Mouse (Mus musculus) cerebellum, postnatal 4 days (tissue): ENCODE data around the gene Mat1a.
A peak's percentile ranks its signal among the peaks of the same experiment; 100 is the strongest.

Experiments used
- DNase-seq, 2 experiments: peaks; one replicate each; pipeline ENCODE4 v3.0.0; 2022; ENCODE audit warnings: low spot score in 2 of 2, mixed read lengths in 1 of 2

The Mat1a gene

DNA sequence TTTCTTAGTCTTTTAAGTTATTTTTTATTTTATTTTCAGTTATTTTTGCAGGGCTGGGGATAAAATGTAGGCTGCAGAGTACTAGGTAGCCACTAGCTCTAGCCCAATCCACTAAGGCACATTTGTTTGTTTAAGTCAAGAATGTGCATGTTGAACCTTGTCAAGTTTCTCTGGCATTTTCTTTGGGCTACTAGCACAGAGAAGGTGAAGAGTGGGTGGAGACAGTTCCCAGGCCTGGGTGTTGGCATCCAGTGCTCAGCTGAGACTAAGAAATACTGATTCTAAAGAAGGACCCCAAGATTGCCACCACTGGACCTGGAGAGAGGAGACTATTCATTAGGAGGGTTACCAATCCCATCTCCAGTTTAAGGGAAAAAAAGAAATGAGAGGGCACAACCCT is 32.2 kb downstream of the Mat1a start:
- no peak for DNase-seq

DNA sequence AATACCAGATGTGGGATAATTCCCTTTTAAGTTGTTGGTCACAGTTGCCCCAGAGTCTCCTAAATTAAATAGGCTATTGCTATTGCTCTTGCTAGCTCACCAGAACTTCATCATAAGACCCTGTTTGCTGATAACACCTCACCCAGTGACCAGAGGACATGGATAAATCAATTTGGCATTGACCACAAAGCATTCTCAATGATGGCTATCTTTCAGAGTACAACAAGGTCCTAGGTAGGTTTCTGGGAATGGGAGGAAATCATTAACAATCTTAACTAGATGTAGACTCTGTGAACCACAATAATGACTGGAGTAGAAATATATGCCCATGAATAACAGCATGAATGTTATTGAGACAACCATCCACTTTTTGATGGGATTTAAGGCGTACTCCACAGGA is 35.9 kb downstream of the Mat1a start:
- no peak for DNase-seq

DNA sequence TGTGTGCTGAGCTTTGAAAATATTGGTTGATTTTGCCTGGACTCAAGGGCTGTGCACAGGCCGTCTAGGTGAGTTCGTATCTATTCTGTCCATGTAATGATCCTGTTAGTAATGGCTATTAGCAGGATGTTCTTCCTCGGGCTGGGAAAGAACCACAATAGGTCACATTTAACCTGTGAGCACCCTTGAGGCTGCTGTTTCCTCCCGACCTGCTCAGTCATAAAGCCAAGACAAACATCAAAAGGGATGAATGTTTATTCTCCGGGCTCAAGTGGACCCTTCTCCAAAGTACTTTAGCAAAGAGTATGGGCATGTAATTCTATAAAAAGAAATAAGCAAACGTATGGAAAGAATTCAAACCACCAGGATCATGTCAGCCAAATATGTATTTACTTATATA is 41.2 kb downstream of the Mat1a start:
- DNase-seq, result no peak

DNA sequence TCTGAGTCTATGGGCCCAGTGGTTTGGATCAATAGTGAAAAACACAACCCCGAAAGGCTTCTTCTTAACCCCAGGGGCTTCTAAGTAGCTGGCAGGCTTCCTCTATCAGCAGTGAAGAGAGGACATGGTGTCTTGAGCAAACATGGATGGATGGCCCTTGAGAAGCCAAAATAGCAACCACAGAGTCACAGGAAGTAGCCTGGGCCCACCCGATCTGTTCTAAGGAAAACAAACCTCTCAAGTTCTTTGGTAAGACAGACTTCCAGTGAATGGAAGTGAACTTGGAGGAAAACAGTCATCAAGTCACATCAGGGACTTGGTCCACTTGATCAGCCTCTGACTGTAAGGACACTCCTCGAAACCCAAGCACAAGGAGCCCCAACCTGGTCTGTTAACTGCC is 42.1 kb downstream of the Mat1a start:
- DNase-seq, result no peak

DNA sequence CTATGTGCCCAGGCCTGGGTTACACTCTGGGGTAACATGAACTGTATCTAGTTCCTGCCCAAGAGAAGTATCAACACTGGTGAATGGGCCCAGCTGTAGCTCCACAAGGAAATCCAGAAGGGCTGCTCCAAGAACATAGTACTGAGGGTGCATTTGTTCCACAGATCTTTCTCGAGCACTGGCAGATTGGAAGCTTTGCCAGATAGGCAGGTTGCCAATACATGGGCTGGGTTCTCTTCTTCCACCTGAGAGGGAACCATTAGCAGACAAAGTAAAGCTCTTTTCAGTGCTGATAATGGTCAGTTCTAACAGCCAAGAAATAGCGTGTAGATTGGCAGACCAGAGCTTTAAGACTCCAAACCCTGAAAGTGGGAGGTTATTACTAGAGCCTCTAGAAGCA is 42.5 kb downstream of the Mat1a start:
- no peak for DNase-seq

DNA sequence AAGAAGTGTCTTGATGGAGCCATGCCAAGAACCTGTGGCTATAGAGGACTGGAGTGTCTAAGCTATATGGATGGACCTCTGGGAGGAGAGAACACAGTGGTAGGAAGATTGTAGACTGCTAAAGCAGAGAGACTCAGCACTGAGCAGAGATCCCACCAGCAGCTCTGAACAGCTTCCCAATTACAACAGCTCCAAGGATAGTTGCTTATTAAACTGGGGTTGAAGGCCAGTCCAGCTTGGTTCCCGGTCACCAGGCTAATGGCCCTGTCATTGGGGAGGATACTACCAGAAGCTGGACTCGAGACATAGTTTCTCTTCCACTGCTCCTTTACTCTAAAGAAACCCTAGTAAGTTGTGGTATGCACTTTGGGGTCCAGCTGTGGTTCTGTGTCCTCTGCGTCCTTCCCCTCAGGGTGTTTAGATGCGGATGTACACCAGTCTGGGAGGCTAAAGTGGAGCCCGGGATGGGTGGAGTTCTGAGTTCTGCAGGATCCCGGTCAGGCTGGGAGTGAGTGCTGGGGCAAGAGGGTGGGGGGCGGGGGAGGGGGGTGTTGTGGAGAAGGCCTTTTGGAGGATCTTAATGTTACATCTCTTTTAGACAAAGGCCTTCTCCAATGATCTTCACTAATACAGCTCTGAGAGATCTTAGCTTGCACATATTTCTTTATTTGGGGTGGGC is 46.5 kb downstream of the Mat1a start, which contains the start of gene Mbl1:
TSS of gene Mbl1 (plus strand) at position 239 of the 679 bp plus-strand sequence.
- DNase-seq, result no peak

DNA sequence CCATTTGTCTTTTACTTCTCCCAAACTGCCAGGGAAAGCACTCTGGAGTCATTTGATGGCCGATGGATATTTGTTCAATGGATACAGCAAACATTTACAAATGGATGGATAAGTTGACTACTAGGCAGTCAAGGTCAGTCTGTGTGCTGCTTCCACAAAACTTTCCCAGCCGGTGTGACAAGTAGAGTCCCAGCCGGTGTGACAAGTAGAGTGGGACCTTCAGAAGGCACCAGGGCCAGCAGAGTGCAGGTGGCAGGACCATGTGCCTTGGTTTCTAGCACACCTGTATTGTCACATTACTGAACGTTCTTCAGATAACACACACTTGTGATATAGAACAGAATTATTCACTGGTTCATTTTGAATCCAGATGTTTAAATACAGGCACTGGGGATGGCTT is 55.2 kb downstream of the Mat1a start:
- DNase-seq, result no peak

DNA sequence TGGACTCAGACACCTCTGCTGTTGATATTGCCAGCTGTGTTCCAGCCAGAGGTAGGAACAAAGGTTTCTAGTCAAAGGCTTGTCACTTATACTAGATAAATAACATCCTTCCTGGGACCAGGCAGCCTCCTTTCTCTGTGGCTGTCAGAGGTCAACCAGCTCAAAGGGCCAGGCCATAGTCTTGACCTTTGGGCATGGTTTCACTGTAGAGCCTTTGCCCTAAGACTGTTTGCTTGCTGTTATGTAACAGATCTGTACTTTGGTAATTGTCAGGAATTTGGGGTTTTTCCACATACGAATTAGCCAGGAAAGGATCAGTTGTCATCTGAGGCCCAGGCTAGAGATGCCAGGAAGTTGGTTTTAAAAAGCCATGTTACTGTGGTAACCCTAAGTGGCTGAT is 55.9 kb downstream of the Mat1a start:
- DNase-seq, result no peak

DNA sequence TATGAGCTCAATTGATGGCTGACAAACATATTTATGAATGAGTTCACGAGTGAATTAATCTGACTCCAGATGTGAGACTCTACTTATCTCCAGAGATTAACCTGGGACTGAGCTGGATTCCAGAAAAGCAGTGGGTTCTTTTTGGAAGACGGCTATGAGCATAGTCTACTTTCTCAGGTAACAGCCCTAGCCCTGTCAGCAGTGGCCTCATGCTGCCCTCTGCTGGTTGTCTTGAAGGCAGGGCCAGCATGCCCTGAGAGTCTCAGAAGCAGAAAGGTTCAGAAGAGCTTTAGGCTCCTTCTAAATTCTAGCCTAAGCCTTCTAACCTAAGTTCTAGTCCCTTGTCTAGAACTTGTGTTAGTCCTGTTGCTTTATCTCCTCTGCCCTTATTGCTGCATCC is 57.8 kb downstream of the Mat1a start:
- peak in 1 of 2 experiments; percentile 15 for DNase-seq

DNA sequence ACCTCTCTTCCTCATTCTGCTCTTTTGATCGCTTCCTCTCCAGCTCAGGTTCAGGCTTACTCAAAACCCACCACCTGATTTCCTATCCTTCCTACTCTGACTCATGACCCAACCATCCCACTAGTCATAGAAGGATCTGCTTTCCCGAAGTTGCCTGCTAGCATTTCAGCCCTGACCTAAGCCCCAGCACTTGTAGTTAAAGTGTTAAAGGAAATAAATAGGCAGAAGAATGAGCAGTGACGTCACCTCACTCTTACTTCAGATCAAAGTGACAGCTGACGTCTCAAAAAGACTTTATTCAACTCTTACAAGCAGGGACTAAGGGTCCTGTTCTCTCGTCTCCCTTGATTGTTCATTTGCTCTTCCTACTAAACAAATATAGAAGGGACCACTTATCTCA is 62.4 kb downstream of the Mat1a start:
- DNase-seq, result no peak

DNA sequence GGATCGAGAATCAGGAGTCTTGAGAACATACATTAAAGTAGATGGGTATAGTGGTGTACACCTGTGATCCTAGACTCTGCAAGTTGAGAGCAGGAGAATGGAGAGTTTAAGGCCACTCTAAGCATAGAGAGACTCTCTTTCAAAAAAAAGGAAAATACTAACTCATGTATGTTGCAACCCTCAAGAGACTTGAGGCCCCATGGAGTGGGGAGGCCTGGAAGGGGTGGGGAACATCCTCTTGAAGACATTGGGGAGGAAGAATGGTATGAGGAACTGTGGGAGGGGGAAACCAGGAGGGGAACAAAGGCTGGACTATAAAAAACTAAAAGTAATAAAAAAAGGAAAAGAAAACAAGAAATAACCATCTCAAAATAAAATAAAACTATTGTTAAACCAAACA is 63.7 kb downstream of the Mat1a start:
- no peak for DNase-seq

DNA sequence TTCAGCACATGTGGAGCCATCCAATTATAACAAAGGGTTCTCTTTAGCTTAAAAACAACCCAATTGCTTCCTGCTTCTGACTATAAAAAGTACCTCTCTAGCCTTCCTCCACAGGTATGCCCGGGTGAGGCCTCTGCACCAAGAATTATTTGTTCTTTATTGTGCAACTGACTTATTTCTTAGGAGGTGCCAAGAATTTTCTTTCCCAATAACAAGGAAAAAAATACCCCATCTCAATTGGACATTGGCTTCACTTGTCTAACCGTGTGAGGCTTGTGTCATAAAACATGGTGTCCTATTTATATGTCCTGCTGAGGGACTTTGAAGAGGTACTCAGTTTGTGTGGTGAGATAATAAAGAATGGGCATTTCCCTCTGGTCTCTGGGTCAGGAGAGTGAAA is 65.7 kb downstream of the Mat1a start:
- DNase-seq, result no peak
